26 mouse cellular contexts compared by ENCODE assay signal in the genomic region with DNA sequence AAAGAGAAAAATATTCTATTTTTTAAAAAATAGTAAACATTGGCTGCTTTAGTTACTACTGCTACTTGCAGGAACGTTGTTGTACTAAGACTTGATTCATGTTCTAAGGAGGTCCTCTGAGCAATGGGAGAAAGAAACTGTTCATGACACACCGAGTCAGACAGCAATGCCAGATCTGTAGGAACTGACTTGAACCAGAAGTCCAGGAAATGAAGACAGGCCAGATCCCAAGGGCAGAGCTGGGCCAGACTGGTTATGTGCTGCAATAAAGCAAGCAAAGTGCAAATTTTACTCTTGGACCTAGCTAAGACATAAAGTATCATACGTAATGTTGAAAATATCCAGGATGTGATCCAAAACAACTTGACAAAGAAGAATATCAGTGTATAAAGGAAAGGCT. TPM values are rescaled to one million over a fixed set of nuclear protein-coding genes. Genes with fewer than 3 reads are reported as not detected.
DNase-seq lines count a peak whose midpoint lies in the region; ATAC-seq and TF ChIP-seq lines count a peak whose summit lies in the region.
"Had no signal": no experiment of that assay in that cellular context is flagged by ENCODE, and none has a peak within 500 bp of the region (broad histone marks: within the 10 kb centered on the region; RNA-seq: fewer than 3 reads in every experiment).

No protein-coding gene starts in this region.

- no peaks in the 10 kb centered on the region for H3K9me3 ChIP-seq in kidney, embryonic 15.5 days (replicated peaks)
- H3K9me3 ChIP-seq: embryonic facial prominence, embryonic 13.5 days; forebrain, embryonic 10.5 days; heart, embryonic 12.5 days; limb, embryonic 13.5 days; neural tube, embryonic 15.5 days had no signal

- DNase-seq in adrenal gland, adult 2 months, result peak; percentile 34
- DNase-seq in adrenal gland, postnatal 25 days, result no peak
- peak; percentile 12 for DNase-seq in gastrocnemius, postnatal 25 days
- no peak for DNase-seq in gastrocnemius, adult 18-20 months (ENCODE audit: low spot score)
- peak; percentile 30 for DNase-seq in kidney, adult 2 months
- DNase-seq in lung, postnatal 36 days, result peak; percentile 3
- DNase-seq in lung, postnatal 14 days, result no peak
- DNase-seq: cerebellum, adult 18-20 months; cerebellum, postnatal 10 days; midbrain, embryonic 14.5 days; retina, postnatal 1 day; right cerebral cortex, postnatal 14 days; spleen, adult 18-20 months; thymus, postnatal 25 days had no signal

- H3K4me1 ChIP-seq in kidney, adult 2 months (ENCODE audit: control insufficient read depth, insufficient read depth, low read length), result no peaks in the 10 kb centered on the region
- no peaks in the 10 kb centered on the region for H3K4me1 ChIP-seq in kidney, embryonic 15.5 days
- H3K4me1 ChIP-seq: embryonic facial prominence, embryonic 13.5 days; forebrain, embryonic 10.5 days; forebrain, embryonic 15.5 days; heart, embryonic 12.5 days; limb, embryonic 13.5 days; neural tube, embryonic 15.5 days had no signal

- no peaks in the 10 kb centered on the region for H3K27me3 ChIP-seq in kidney, adult 2 months (replicated peaks; ENCODE audit: control insufficient read depth, insufficient read depth, low read length)
- H3K27me3 ChIP-seq in kidney, embryonic 15.5 days, result no peaks in the 10 kb centered on the region
- H3K27me3 ChIP-seq: CH12.LX; embryonic facial prominence, embryonic 13.5 days; forebrain, embryonic 15.5 days; heart, embryonic 12.5 days; limb, embryonic 13.5 days; neural tube, embryonic 15.5 days had no signal

- TF ChIP-seq POLR2A in kidney, adult 2 months (IDR thresholded peaks at IDR 0.05; ENCODE audit: low read depth, low read length), result no peak

- no peak for ATAC-seq in kidney, embryonic 15.5 days (replicated peaks; ENCODE audit: low FRiP score)
- ATAC-seq: activated CD4-positive, CD25-positive, alpha-beta regulatory T cell, adult 4 months; forebrain, embryonic 15.5 days; hindbrain, embryonic 16.5 days had no signal

- no peak overlapping the region for H3K27ac ChIP-seq in kidney, adult 2 months (ENCODE audit: insufficient read depth, low read depth, low read length)
- no peak overlapping the region for H3K27ac ChIP-seq in kidney, embryonic 15.5 days
- H3K27ac ChIP-seq: embryonic facial prominence, embryonic 13.5 days; forebrain, embryonic 10.5 days; forebrain, embryonic 15.5 days; kidney, postnatal 0 days; limb, embryonic 13.5 days; neural tube, embryonic 15.5 days had no signal

- no peak overlapping the region for H3K4me2 ChIP-seq in kidney, embryonic 15.5 days
- H3K4me2 ChIP-seq: embryonic facial prominence, embryonic 13.5 days; forebrain, embryonic 15.5 days; heart, embryonic 12.5 days; limb, embryonic 13.5 days; liver, embryonic 11.5 days; neural tube, embryonic 15.5 days had no signal

- H3K4me3 ChIP-seq in kidney, adult 2 months (ENCODE audit: insufficient read depth, low read depth, low read length), result no peak overlapping the region
- no peak overlapping the region for H3K4me3 ChIP-seq in kidney, embryonic 15.5 days (replicated peaks)
- H3K4me3 ChIP-seq: embryonic facial prominence, embryonic 13.5 days; forebrain, embryonic 10.5 days; forebrain, embryonic 15.5 days; heart, embryonic 12.5 days; limb, embryonic 13.5 days; neural tube, embryonic 15.5 days had no signal

- no peak for TF ChIP-seq CTCF in kidney, adult 2 months (conservative IDR thresholded peaks at IDR 0.05; ENCODE audit: insufficient read depth, insufficient read length, low read depth, low read length)

- no peak overlapping the region for H3K9ac ChIP-seq in kidney, embryonic 15.5 days
- H3K9ac ChIP-seq: embryonic facial prominence, embryonic 13.5 days; forebrain, embryonic 15.5 days; heart, embryonic 12.5 days; limb, embryonic 13.5 days; neural tube, embryonic 15.5 days had no signal

- WGBS in kidney, adult 2 months, result 74% methylated on average over 3 of the region's 3 CpGs
- WGBS in kidney, embryonic 15.5 days, result 77% methylated on average over 3 of the region's 3 CpGs

- H3K36me3 ChIP-seq in kidney, adult 2 months (ENCODE audit: control insufficient read depth, insufficient read depth, low read length), result no peaks in the 10 kb centered on the region
- H3K36me3 ChIP-seq in kidney, embryonic 15.5 days, result no peaks in the 10 kb centered on the region
- H3K36me3 ChIP-seq: embryonic facial prominence, embryonic 13.5 days; forebrain, embryonic 10.5 days; forebrain, embryonic 15.5 days; heart, embryonic 12.5 days; limb, embryonic 13.5 days; neural tube, embryonic 15.5 days had no signal

RNA-seq across cellular contexts. Expression of gene Eepd1, which starts 42.5 kb away (rescaled TPM):
- total RNA-seq in adrenal gland, adult 2 months (2021), result 10 to 100 TPM; 28.4 to 32.8 TPM
- 26.1 and 36.0 TPM in 2 replicates for polyA plus RNA-seq in adrenal gland, adult 2 months (2012; rRNA removed)
- total RNA-seq in adrenal gland, postnatal 25 days (2021), result 42.0 and 53.9 TPM in 2 replicates
- total RNA-seq in gastrocnemius, postnatal 25 days (2021), result 10 to 100 TPM; 50.7 to 64.5 TPM
- 100 to 1,000 TPM; 125 to 132 TPM for total RNA-seq in gastrocnemius, adult 18-20 months (2021)
- polyA plus RNA-seq in kidney, adult 2 months (2012; rRNA removed), result 4.3 and 4.8 TPM in 2 replicates
- 6.2 and 6.4 TPM in 2 replicates for polyA plus RNA-seq in kidney, embryonic 15.5 days (2015; fragmentation: Nextera tagmentation; extraction: Ambion mirVana)

Comparison
In these comparisons a context has a peak if more than half of its experiments do, and no peak if none do; other contexts are left out.
1. DNase-seq: peak in adrenal gland, adult 2 months (single experiment), gastrocnemius, postnatal 25 days (single experiment), kidney, adult 2 months (single experiment) and lung, postnatal 36 days (single experiment); none in adrenal gland, postnatal 25 days (single experiment), gastrocnemius, adult 18-20 months (single experiment) and lung, postnatal 14 days (single experiment).